Mouse (Mus musculus): Measurements from ENCODE around the gene Inha. TPM values are rescaled to one million over a fixed set of nuclear protein-coding genes. Genes with fewer than 3 reads are reported as not detected.

The Inha gene
- polyA plus RNA-seq, 1 experiment: 210 TPM

DNA sequence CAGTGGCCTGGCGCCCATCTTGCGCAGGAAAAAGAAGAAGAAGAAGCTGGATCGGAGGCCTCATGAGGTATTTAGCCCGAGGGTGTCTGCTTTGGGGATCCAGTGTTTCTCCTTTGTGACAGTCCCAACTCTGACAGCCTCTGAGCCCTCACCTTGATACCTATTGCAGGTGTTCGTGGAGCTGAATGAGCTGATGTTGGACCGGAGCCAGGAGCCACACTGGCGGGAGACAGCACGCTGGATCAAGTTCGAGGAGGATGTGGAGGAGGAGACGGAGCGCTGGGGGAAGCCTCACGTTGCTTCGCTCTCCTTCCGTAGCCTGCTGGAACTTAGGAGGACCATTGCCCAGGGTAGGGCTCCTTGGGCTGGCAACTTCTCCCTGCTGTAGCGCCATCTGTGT lies 43.7 kb downstream of the Inha start:
- H3K4me1 ChIP-seq (ENCODE audit: control insufficient read depth, insufficient read depth, low read length): peaks cover 13% of the 10 kb centered on the region
- H3K27me3 ChIP-seq (ENCODE audit: control insufficient read depth, insufficient read depth, low read length): no peaks in the 10 kb centered on the region
- no peaks in the 10 kb centered on the region for H3K36me3 ChIP-seq (ENCODE audit: control insufficient read depth, insufficient read depth, low read length)
- no peak for TF ChIP-seq CTCF (IDR thresholded peaks at IDR 0.05; ENCODE audit: control insufficient read depth, insufficient read depth, insufficient replicate concordance, low read depth, low read length)
- TF ChIP-seq POLR2A (IDR thresholded peaks at IDR 0.05; ENCODE audit: control insufficient read depth, low read depth, low read length): no peak
- H3K27ac ChIP-seq (ENCODE audit: control insufficient read depth, insufficient read depth, low read depth, low read length): no peak overlapping the region
- no peak overlapping the region for H3K4me3 ChIP-seq (ENCODE audit: control insufficient read depth, low read depth, low read length)

DNA sequence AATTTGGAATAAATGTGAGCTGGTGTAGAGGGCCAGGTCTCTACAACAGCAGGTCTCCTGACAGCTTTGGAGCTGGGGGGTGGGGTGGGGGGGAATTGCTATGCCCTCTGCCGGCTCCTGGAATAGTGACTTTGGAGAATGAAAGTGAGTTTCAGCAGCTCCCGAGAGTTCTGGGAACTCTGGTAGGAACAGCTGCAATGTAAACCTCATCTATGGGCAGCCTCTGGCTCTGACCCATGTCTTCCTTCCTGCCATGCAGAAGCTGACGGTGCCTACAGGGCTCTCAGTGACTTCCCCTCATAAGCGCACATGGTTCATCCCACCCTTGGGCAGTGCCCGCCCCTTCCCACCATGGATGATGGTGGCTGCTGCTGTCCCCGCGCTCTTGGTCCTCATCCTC lies 48.8 kb downstream of the Inha start:
- Histone ChIP-seq H3K4me1 (ENCODE audit: control insufficient read depth, insufficient read depth, low read length) (peaks cover 15% of the 10 kb centered on the region), H3K27ac (ENCODE audit: control insufficient read depth, insufficient read depth, low read depth, low read length) (no peak overlapping the region), H3K27me3 (ENCODE audit: control insufficient read depth, insufficient read depth, low read length) (no peaks in the 10 kb centered on the region), H3K36me3 (ENCODE audit: control insufficient read depth, insufficient read depth, low read length) (no peaks in the 10 kb centered on the region), H3K4me3 (ENCODE audit: control insufficient read depth, low read depth, low read length) (no peak overlapping the region)
- TF ChIP-seq CTCF (IDR thresholded peaks at IDR 0.05; ENCODE audit: control insufficient read depth, insufficient read depth, insufficient replicate concordance, low read depth, low read length) (no peak), POLR2A (IDR thresholded peaks at IDR 0.05; ENCODE audit: control insufficient read depth, low read depth, low read length) (no peak)

DNA sequence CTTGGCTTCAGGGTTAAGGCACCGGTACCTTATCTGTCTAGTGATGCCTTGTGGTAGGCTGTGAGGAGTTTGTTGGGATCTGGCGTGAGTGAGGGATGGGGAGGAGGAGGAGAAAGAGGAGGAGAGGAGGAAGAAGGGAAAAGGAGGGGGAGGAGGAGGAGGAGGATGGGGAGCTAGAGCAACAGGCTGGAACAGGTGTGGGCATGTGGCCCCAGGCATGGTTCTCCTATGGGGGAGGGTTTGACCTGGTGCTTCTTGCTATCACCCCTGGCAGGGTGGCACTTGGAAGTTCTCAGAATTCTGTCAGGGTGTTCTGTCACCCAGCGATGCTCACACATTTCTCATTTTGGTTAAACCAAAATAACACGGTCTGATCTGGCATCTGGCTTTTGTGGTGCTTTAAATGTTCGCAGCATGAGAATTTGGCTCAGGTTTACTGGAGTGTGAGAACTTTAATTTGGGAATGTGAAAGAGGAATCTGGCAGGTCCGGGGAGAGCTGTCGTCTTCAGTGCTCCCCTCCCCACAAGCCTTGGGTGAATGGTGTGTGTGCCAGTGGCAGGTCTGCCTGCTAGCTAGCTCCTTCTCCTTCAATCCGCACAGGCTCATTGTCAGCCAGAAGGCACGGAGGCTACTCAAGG lies 49.4 kb downstream of the Inha start:
- TF ChIP-seq CTCF (IDR thresholded peaks at IDR 0.05; ENCODE audit: control insufficient read depth, insufficient read depth, insufficient replicate concordance, low read depth, low read length) (no peak), POLR2A (IDR thresholded peaks at IDR 0.05; ENCODE audit: control insufficient read depth, low read depth, low read length) (no peak)
- Histone ChIP-seq H3K27me3 (ENCODE audit: control insufficient read depth, insufficient read depth, low read length) (no peaks in the 10 kb centered on the region), H3K27ac (ENCODE audit: control insufficient read depth, insufficient read depth, low read depth, low read length) (no peak overlapping the region), H3K4me1 (ENCODE audit: control insufficient read depth, insufficient read depth, low read length) (peaks cover 18% of the 10 kb centered on the region), H3K36me3 (ENCODE audit: control insufficient read depth, insufficient read depth, low read length) (no peaks in the 10 kb centered on the region), H3K4me3 (ENCODE audit: control insufficient read depth, low read depth, low read length) (no peak overlapping the region)

DNA sequence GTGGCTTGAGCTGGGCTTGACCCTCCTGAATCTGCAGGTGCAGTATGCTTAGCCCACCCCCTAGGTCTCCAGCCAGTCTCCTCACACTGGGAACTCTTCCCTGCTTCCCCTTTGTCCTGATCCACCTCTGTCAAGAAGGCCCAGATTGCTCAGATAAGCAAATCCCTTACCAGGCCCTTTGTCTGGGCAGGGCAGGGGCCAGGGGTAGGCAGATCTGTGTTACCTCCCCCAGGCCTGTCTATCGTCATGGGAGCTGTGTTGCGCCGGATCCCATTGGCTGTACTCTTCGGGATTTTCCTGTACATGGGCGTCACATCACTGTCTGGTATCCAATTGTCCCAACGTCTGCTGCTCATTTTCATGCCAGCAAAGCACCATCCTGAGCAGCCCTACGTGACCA lies 50.2 kb downstream of the Inha start:
- no peak overlapping the region for H3K27ac ChIP-seq (ENCODE audit: control insufficient read depth, insufficient read depth, low read depth, low read length)
- H3K4me3 ChIP-seq (ENCODE audit: control insufficient read depth, low read depth, low read length): no peak overlapping the region
- H3K4me1 ChIP-seq (ENCODE audit: control insufficient read depth, insufficient read depth, low read length): peaks cover 18% of the 10 kb centered on the region
- no peak for TF ChIP-seq CTCF (IDR thresholded peaks at IDR 0.05; ENCODE audit: control insufficient read depth, insufficient read depth, insufficient replicate concordance, low read depth, low read length)
- TF ChIP-seq POLR2A (IDR thresholded peaks at IDR 0.05; ENCODE audit: control insufficient read depth, low read depth, low read length): no peak
- no peaks in the 10 kb centered on the region for H3K36me3 ChIP-seq (ENCODE audit: control insufficient read depth, insufficient read depth, low read length)
- no peaks in the 10 kb centered on the region for H3K27me3 ChIP-seq (ENCODE audit: control insufficient read depth, insufficient read depth, low read length)

DNA sequence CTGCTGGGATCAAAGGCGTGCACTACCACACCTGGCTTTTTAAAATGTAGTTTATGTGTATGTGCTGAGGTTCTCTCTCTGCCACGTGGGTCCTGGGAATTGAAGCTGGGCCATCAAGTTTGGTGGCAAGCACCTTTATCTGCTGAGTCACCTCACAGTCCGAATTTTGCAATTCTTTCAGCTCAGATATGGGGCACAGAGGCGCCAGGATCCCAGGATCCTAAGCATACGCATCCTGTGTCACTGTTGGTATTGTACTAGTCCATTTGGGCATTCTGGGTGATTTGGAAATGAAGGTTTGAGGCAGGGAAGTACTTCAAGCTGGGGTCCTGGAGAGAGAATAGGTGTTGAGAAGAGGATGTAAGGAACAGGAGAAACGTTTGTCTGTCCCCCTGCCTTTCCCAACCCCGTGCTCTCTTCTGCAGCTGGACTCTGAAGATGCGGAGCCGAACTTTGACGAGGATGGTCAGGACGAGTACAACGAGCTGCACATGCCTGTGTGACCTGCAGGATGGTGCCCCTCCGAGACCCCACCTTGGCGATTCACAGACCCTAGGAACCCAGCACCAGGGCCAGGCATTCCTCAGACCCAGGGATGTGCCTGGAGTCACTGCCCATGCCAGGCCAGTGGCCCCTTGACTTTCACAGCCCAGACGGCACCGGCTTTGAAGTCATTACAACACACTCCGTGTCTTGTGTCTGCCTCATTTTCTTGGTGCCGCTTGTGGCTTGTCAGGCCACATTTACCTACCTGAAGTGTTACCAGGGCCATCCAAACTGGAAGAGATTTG lies 51.7 kb downstream of the Inha start:
- Histone ChIP-seq H3K27me3 (ENCODE audit: control insufficient read depth, insufficient read depth, low read length) (no peaks in the 10 kb centered on the region), H3K4me3 (ENCODE audit: control insufficient read depth, low read depth, low read length) (no peak overlapping the region), H3K4me1 (ENCODE audit: control insufficient read depth, insufficient read depth, low read length) (peaks cover 18% of the 10 kb centered on the region), H3K36me3 (ENCODE audit: control insufficient read depth, insufficient read depth, low read length) (no peaks in the 10 kb centered on the region), H3K27ac (ENCODE audit: control insufficient read depth, insufficient read depth, low read depth, low read length) (no peak overlapping the region; the same call in 1 of the 2 replicates)
- TF ChIP-seq CTCF (IDR thresholded peaks at IDR 0.05; ENCODE audit: control insufficient read depth, insufficient read depth, insufficient replicate concordance, low read depth, low read length) (no peak), POLR2A (IDR thresholded peaks at IDR 0.05; ENCODE audit: control insufficient read depth, low read depth, low read length) (no peak)

DNA sequence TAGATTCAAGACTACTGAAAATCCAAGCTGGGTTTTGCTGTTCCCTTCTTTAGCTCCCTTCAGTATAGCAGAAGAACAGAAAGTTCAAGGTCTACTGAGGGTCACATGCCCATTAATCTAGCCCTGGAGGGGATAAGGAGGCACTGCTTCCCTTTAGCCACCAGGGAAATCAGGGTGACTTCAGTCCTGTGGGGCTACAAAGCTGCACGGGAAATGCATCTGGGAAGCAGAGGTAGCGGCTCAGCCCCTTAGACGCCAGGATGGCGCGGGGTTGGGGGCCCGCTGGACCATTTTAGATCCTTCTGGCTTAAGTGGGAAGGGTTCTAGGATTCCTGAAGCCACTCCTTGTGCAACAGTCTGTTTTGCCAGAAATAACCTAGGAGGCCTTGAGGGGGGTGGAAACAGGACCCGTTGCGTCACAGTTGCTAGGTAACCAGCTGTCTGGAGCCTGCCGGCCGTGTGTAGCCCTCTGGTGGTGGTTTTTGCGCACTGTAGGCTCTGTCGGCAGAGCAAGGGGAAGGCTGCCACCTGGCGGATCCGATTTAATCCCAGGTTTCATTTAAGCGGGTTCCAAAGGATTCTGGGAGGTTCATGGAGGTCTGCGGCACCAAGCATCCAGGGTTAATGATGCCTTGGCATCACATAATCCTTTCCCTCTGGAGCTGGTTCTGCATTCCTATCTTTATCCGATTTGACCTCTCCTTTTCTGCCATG lies 52.5 kb downstream of the Inha start:
- H3K36me3 ChIP-seq (ENCODE audit: control insufficient read depth, insufficient read depth, low read length): no peaks in the 10 kb centered on the region
- H3K4me1 ChIP-seq (ENCODE audit: control insufficient read depth, insufficient read depth, low read length): peaks cover 18% of the 10 kb centered on the region
- TF ChIP-seq POLR2A (IDR thresholded peaks at IDR 0.05; ENCODE audit: control insufficient read depth, low read depth, low read length): no peak
- peak; percentile 93 for TF ChIP-seq CTCF (IDR thresholded peaks at IDR 0.05; ENCODE audit: control insufficient read depth, insufficient read depth, insufficient replicate concordance, low read depth, low read length)
- no peaks in the 10 kb centered on the region for H3K27me3 ChIP-seq (ENCODE audit: control insufficient read depth, insufficient read depth, low read length)
- peak overlapping the region; percentile 29; the same call in 1 of the 2 replicates for H3K27ac ChIP-seq (ENCODE audit: control insufficient read depth, insufficient read depth, low read depth, low read length)
- H3K4me3 ChIP-seq (ENCODE audit: control insufficient read depth, low read depth, low read length): peak overlapping the region; percentile 2

Other genes starting within 250 kb of the Inha start
- gene Ptprn, start 242.6 kb upstream of the Inha start, polyA plus RNA-seq (2012; rRNA removed): 0.41 and 0.49 TPM in 2 replicates
- gene Resp18, start 228.7 kb upstream of the Inha start, polyA plus RNA-seq (2012; rRNA removed): 0.20 TPM in 1 of 2 replicates, not detected in the other
- gene Dnpep, start 189.1 kb upstream of the Inha start, polyA plus RNA-seq (2012; rRNA removed): 158 and 175 TPM in 2 replicates
- 3.6 and 9.8 TPM in 2 replicates for gene Des, start 146.7 kb upstream of the Inha start, polyA plus RNA-seq (2012; rRNA removed)
- gene Speg, start 131.8 kb upstream of the Inha start, polyA plus RNA-seq (2012; rRNA removed): 1.4 and 5.8 TPM in 2 replicates
- gene Gmppa, start 71.1 kb upstream of the Inha start, polyA plus RNA-seq (2012; rRNA removed): 96.2 and 98.2 TPM in 2 replicates
- gene Asic4, start 56.6 kb upstream of the Inha start, polyA plus RNA-seq (2012; rRNA removed): 0.82 and 1.0 TPM in 2 replicates
- gene Chpf, start 27.8 kb upstream of the Inha start, polyA plus RNA-seq (2012; rRNA removed): 39.5 and 40.8 TPM in 2 replicates
- 7.2 and 8.9 TPM in 2 replicates for gene Tmem198, start 27.5 kb upstream of the Inha start, polyA plus RNA-seq (2012; rRNA removed)
- 46.0 and 47.0 TPM in 2 replicates for gene Obsl1, start 625 bp upstream of the Inha start, polyA plus RNA-seq (2012; rRNA removed)
- 22.4 and 24.2 TPM in 2 replicates for gene Stk11ip, start 14.5 kb downstream of the Inha start, polyA plus RNA-seq (2012; rRNA removed)
- gene Slc4a3, start 39.2 kb downstream of the Inha start, polyA plus RNA-seq (2012; rRNA removed): 19.2 and 20.6 TPM in 2 replicates